Mouse (Mus musculus) layer of hippocampus, adult 18-20 months (tissue): ENCODE results near the gene Isy1. TPM values are rescaled to one million over a fixed set of nuclear protein-coding genes. Genes with fewer than 3 reads are reported as not detected.
"Not testable (repeated sequence)": the region's sequence is repeated elsewhere in the genome, so short reads cannot be mapped to it uniquely, and the experiment has no call there.

Source experiments
- DNase-seq, 2 experiments: peaks; one replicate each; pipeline ENCODE4 v3.0.0; 2022; ENCODE audit warnings: low spot score in 2 of 2
- total RNA-seq, 2 experiments: library from RNA; stranded (reverse); gene quantifications; 2 replicates each; pipeline ENCODE4 v1.2.3; 2021

Gene Isy1
- total RNA-seq, 2 experiments from 2014 or later, result 24.1 to 25.0 TPM

GRCm38 (mm10) chr6:87779174-87780165 lies 59.1 kb downstream of the Isy1 start:
- DNase-seq, result no peak

- DNase-seq, result no peak
These were observed 60.1 kb downstream of the Isy1 start for GRCm38 (mm10) chr6:87778294-87779173.

DNA sequence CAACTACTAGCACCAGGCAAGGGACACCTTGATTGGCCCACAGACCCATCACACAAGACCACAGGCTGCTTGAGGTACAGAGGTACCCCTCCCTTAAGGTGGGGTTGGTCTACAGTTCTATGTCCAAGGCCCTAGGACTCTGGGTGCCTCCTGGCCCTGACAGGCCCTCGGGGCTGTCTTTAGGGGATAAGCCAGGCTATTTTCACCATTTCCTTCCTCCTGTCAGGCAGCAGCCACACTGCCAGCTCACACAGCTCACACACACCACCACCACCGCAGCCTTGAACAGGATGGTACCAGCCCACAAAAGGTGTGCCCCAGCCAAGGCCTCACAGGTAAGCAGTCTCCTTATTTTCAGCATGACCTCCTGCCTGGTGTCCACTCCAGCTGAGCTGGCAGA lies 60.8 kb downstream of the Isy1 start, which contains the start of gene Gp9:
Gp9 (plus strand) TSS at position 231 of the 400 bp plus-strand sequence.
- DNase-seq, result no peak

DNA sequence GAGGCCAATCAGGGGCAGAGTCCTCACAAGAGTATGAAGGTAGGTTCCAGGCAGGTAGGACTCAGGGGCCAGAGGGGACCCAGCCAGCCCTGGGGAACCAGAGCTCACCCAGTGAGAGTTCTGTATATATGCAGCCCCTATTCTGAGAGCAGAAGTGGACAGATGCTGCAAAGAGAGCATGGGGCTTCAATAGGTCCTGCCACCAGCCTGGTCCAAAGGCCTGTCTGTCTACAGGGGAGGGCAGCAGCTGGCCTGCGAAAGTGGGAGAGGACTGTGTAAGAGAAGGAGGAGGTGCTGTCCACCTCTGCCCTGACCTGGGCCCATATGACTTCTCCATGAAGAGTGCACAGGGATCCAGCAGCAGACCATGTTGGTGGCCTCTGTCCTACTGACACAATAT lies 61.9 kb downstream of the Isy1 start:
- no peak for DNase-seq

GRCm38 (mm10) chr6:87775588-87776245 lies 62.9 kb downstream of the Isy1 start:
- DNase-seq, result no peak

GRCm38 (mm10) chr6:87774909-87775308 lies 63.7 kb downstream of the Isy1 start:
- DNase-seq, result no peak

- no peak for DNase-seq
These were observed 64.1 kb downstream of the Isy1 start for GRCm38 (mm10) chr6:87774466-87774865.

DNA sequence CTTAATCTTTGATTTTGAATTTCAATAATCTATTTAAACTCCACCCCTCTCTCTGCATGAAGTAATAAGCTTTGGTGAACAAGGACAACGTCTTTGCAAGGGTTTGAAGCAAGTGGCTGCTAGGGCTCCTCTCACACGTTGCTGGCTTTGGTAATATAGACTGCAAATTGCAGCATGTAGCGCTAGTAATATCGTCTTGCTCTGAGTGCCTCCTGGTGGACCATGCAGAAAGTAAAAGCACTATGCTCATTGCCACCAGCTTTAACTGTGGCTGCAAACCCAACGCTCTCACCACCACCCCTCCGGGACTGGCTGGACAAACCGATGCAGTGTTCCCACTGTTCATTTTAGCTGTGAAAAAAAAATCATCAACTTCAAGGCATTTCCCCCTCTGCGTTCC lies 68.0 kb downstream of the Isy1 start:
- DNase-seq, result peak in 1 of 2 experiments; percentile 12

GRCm38 (mm10) chr6:87764296-87764695 lies 74.3 kb downstream of the Isy1 start:
- DNase-seq, result not testable (repeated sequence)

Other genes with a start within 250 kb of the Isy1 start
- gene Prokr1, start 248.1 kb downstream of the Isy1 start, total RNA-seq, result under 1 TPM in 1 of 2 experiments, not detected in 1; 0.12 TPM
- 1 to 10 TPM; 7.5 to 7.9 TPM for gene Aplf, start 166.6 kb downstream of the Isy1 start, total RNA-seq
- gene Efcc1, start 107.9 kb downstream of the Isy1 start, total RNA-seq, result 1 to 10 TPM; 3.6 to 5.2 TPM
- 1 to 10 TPM; 1.3 to 1.7 TPM for gene Gp9, start 60.7 kb downstream of the Isy1 start, total RNA-seq
- gene Rab43, start 26.6 kb downstream of the Isy1 start, total RNA-seq, result 10 to 100 TPM; 15.6 to 19.8 TPM
- 1 to 10 TPM; 1.9 to 3.9 TPM for gene Gm45140, start 3.0 kb downstream of the Isy1 start, total RNA-seq
- gene Cnbp, start 12.3 kb upstream of the Isy1 start, total RNA-seq, result 100 to 1,000 TPM; 261 to 266 TPM
- gene Copg1, start 49.0 kb upstream of the Isy1 start, total RNA-seq, result 100 to 1,000 TPM; 253 to 256 TPM
- 10 to 100 TPM; 26.1 to 26.5 TPM for gene Hmces, start 75.1 kb upstream of the Isy1 start, total RNA-seq
- gene H1fx, start 142.8 kb upstream of the Isy1 start, total RNA-seq, result 10 to 100 TPM; 68.5 to 69.6 TPM
- gene Rab7, start 206.5 kb upstream of the Isy1 start, total RNA-seq, result 100 to 1,000 TPM; 322 to 329 TPM
- gene Rpn1, start 245.7 kb upstream of the Isy1 start, total RNA-seq, result 100 to 1,000 TPM; 169 to 184 TPM